9 mouse cellular contexts compared by ENCODE assay signal in genomic region chr7:28137613-28138012, GRCm38 (mm10). TPM values are rescaled to one million over a fixed set of nuclear protein-coding genes. Genes with fewer than 3 reads are reported as not detected.
DNase-seq lines count a peak whose midpoint lies in the region; ATAC-seq and TF ChIP-seq lines count a peak whose summit lies in the region.
"Had no signal": no experiment of that assay in that cellular context is flagged by ENCODE, and none has a peak within 500 bp of the region (broad histone marks: within the 10 kb centered on the region; RNA-seq: fewer than 3 reads in every experiment).

No protein-coding gene starts in this region.

- H3K27ac ChIP-seq in hindbrain, embryonic 10.5 days: no peak overlapping the region
- no peak overlapping the region for H3K27ac ChIP-seq in hindbrain, embryonic 12.5 days
- no peak overlapping the region for H3K27ac ChIP-seq in embryonic facial prominence, embryonic 11.5 days (replicated peaks; ENCODE audit: low read depth, low read length)

- TF ChIP-seq CTCF in Patski (IDR thresholded peaks at IDR 0.05): peak; percentile 82

- intact Hi-C loops in left cerebral cortex, postnatal 4 days (cut with DNase I): no loop called here

- no peak overlapping the region for H3K9ac ChIP-seq in hindbrain, embryonic 12.5 days
- no peak overlapping the region for H3K9ac ChIP-seq in embryonic facial prominence, embryonic 11.5 days (replicated peaks; ENCODE audit: low read length)

- no peak overlapping the region for H3K4me2 ChIP-seq in hindbrain, embryonic 12.5 days (replicated peaks)
- no peak overlapping the region for H3K4me2 ChIP-seq in embryonic facial prominence, embryonic 11.5 days (ENCODE audit: low read depth, low read length)

- CTCF ChIA-PET in Patski (lab: Charles Lee): interaction anchor here (1.8 kb wide), 1 partner anchor 11 kb away, joined by 6 read pairs; no protein-coding TSS in a partner anchor

- 61% methylated on average over 5 of the region's 5 CpGs for WGBS in hindbrain, embryonic 10.5 days
- 61% methylated on average over 5 of the region's 5 CpGs for WGBS in hindbrain, embryonic 12.5 days
- 60% methylated on average over 5 of the region's 5 CpGs for WGBS in embryonic facial prominence, embryonic 11.5 days

- H3K4me3 ChIP-seq in hindbrain, embryonic 10.5 days: no peak overlapping the region
- no peak overlapping the region for H3K4me3 ChIP-seq in hindbrain, embryonic 12.5 days
- no peak overlapping the region for H3K4me3 ChIP-seq in embryonic facial prominence, embryonic 11.5 days (ENCODE audit: low read depth, low read length)

- in situ Hi-C loops in Patski (cut with MboI; ENCODE audit: low pct_unique_long_range_greater_than_20kb): loop anchor here (25.0 kb wide), 1 partner anchor 550 kb away; the partner anchor contains the start of gene Fbxo27

- no peak for ATAC-seq in hindbrain, embryonic 12.5 days (ENCODE audit: low FRiP score)
- ATAC-seq in Patski: no peak
- ATAC-seq in embryonic facial prominence, embryonic 11.5 days (replicated peaks; ENCODE audit: insufficient number of reproducible peaks, low FRiP score, low TSS enrichment, low read depth): no peak

- no peaks in the 10 kb centered on the region for H3K27me3 ChIP-seq in hindbrain, embryonic 10.5 days (ENCODE audit: insufficient read depth, poor library complexity, severe bottlenecking)
- H3K27me3 ChIP-seq in hindbrain, embryonic 12.5 days: no peaks in the 10 kb centered on the region; the same call in 1 of the 2 replicates
- H3K27me3 ChIP-seq in Patski: peaks cover 17% of the 10 kb centered on the region
- H3K27me3 ChIP-seq in embryonic facial prominence, embryonic 11.5 days (ENCODE audit: control insufficient read depth, insufficient read depth, low read length): no peaks in the 10 kb centered on the region

- POLR2A ChIA-PET in Patski (lab: Charles Lee): no interaction called here

- H3K4me1 ChIP-seq in hindbrain, embryonic 10.5 days (replicated peaks): no peaks in the 10 kb centered on the region
- H3K4me1 ChIP-seq in hindbrain, embryonic 12.5 days: no peaks in the 10 kb centered on the region
- H3K4me1 ChIP-seq in embryonic facial prominence, embryonic 11.5 days (ENCODE audit: control insufficient read depth, insufficient read depth, low read length): no peaks in the 10 kb centered on the region

- H3K36me3 ChIP-seq in hindbrain, embryonic 10.5 days: no peaks in the 10 kb centered on the region
- no peaks in the 10 kb centered on the region for H3K36me3 ChIP-seq in hindbrain, embryonic 12.5 days
- no peaks in the 10 kb centered on the region for H3K36me3 ChIP-seq in embryonic facial prominence, embryonic 11.5 days (replicated peaks; ENCODE audit: control insufficient read depth, insufficient read depth, low read depth, low read length)

- no peaks in the 10 kb centered on the region for H3K9me3 ChIP-seq in hindbrain, embryonic 10.5 days
- H3K9me3 ChIP-seq in hindbrain, embryonic 12.5 days (replicated peaks): no peaks in the 10 kb centered on the region
- H3K9me3 ChIP-seq in embryonic facial prominence, embryonic 11.5 days (replicated peaks; ENCODE audit: control insufficient read depth, low read length): no peaks in the 10 kb centered on the region

- DNase-seq in hindbrain, embryonic 10.5 days (ENCODE audit: low spot score): peak; percentile 33
- peak; percentile 26 for DNase-seq in A20 (ENCODE audit: low read depth, low spot score)
- DNase-seq in Patski (ENCODE audit: low read depth, low spot score): no peak
- peak; percentile 59 for DNase-seq in embryonic facial prominence, embryonic 11.5 days (ENCODE audit: low spot score)
- peak; percentile 63 for DNase-seq in left cerebral cortex, postnatal 4 days
- DNase-seq in thymus, postnatal 14 days: peak; percentile 33
- no peak for DNase-seq in natural killer cell, adult 2 months (ENCODE audit: low spot score in 2 of 2)

RNA-seq across cellular contexts. Expression of gene 9530053A07Rik, which starts 8.3 kb away (rescaled TPM):
- 0.09 and 0.13 TPM in 2 replicates for polyA plus RNA-seq in hindbrain, embryonic 10.5 days (2016; fragmentation: Nextera tagmentation; extraction: Ambion mirVana)
- polyA plus RNA-seq in hindbrain, embryonic 12.5 days (2016; fragmentation: Nextera tagmentation; extraction: Ambion mirVana): 0.09 and 0.12 TPM in 2 replicates
- 0.77 TPM for polyA plus RNA-seq in Patski (2021)
- 0.06 TPM in 1 of 2 replicates, not detected in the other for polyA plus RNA-seq in embryonic facial prominence, embryonic 11.5 days (2014; fragmentation: Nextera tagmentation; extraction: Ambion mirVana)
- not detected for total RNA-seq in left cerebral cortex, postnatal 4 days (2021)
- total RNA-seq: common myeloid progenitor, adult 5-6 weeks had no signal

RNA-seq across cellular contexts. Expression of gene Fbl, which starts 31.9 kb away (rescaled TPM):
- 123 and 147 TPM in 2 replicates for polyA plus RNA-seq in hindbrain, embryonic 10.5 days (2016; fragmentation: Nextera tagmentation; extraction: Ambion mirVana)
- polyA plus RNA-seq in hindbrain, embryonic 12.5 days (2016; fragmentation: Nextera tagmentation; extraction: Ambion mirVana): 115 and 120 TPM in 2 replicates
- 134 TPM for polyA plus RNA-seq in Patski (2021)
- polyA plus RNA-seq in embryonic facial prominence, embryonic 11.5 days (2014; fragmentation: Nextera tagmentation; extraction: Ambion mirVana): 40.5 and 46.6 TPM in 2 replicates
- total RNA-seq in left cerebral cortex, postnatal 4 days (2021): 100 to 1,000 TPM; 113 to 121 TPM

RNA-seq across cellular contexts. Expression of gene Dyrk1b, which starts 41.7 kb away (rescaled TPM):
- polyA plus RNA-seq in hindbrain, embryonic 10.5 days (2016; fragmentation: Nextera tagmentation; extraction: Ambion mirVana): 16.2 and 23.4 TPM in 2 replicates
- polyA plus RNA-seq in hindbrain, embryonic 12.5 days (2016; fragmentation: Nextera tagmentation; extraction: Ambion mirVana): 21.5 and 21.7 TPM in 2 replicates
- 26.5 TPM for polyA plus RNA-seq in Patski (2021)
- polyA plus RNA-seq in embryonic facial prominence, embryonic 11.5 days (2014; fragmentation: Nextera tagmentation; extraction: Ambion mirVana): 14.1 and 14.3 TPM in 2 replicates
- total RNA-seq in left cerebral cortex, postnatal 4 days (2021): 10 to 100 TPM; 27.9 TPM

Comparison
In these comparisons a context has a peak if more than half of its experiments do, and no peak if none do; other contexts are left out.
1. DNase-seq: peak in hindbrain, embryonic 10.5 days (single experiment), A20 (single experiment), embryonic facial prominence, embryonic 11.5 days (single experiment), left cerebral cortex, postnatal 4 days (single experiment) and thymus, postnatal 14 days (single experiment); none in Patski (single experiment) and natural killer cell, adult 2 months (0 of 2).